Mouse (Mus musculus): ENCODE results near the gene Gm21409. TPM values are rescaled to one million over a fixed set of nuclear protein-coding genes. Genes with fewer than 3 reads are reported as not detected.
"Not testable (repeated sequence)": the region's sequence is repeated elsewhere in the genome, so short reads cannot be mapped to it uniquely, and the experiment has no call there.

The Gm21409 gene
- not detected for total RNA-seq (2021)
- long read RNA-seq, experiment 1, result 0 reads
- long read RNA-seq, experiment 2, result 0 reads

- not testable (repeated sequence) for H3K4me3 ChIP-seq; H3K27ac ChIP-seq; DNase-seq (ENCODE audit: low spot score in 2 of 2)
Measured at GRCm38 (mm10) chrY:84746385-84746784, at the start of gene Gm21409. Gene Gm21409 (plus strand): TSS chrY:84746685.

Other genes with a start within 250 kb of the Gm21409 start
- gene Gm21394, start 181.8 kb upstream of the Gm21409 start, total RNA-seq (2021), result not detected